Mouse (Mus musculus) neural tube, embryonic 14.5 days (tissue): ENCODE results near the gene Ston2. TPM values are rescaled to one million over a fixed set of nuclear protein-coding genes. Genes with fewer than 3 reads are reported as not detected.

Source experiments
- ATAC-seq: fragments of 200-750 bp; cut with Nextera tagmentation; 2 replicates; pipeline ENCODE4 v1.8.0; 2017; ENCODE audit warnings: low read depth, mild to moderate bottlenecking, moderate TSS enrichment, moderate library complexity
- H3K27ac ChIP-seq: fragments of 300-500 bp; sonication (generic); 2 replicates; pipeline ENCODE4 v1.5.1; 2014; ENCODE audit warnings: low read depth, mild to moderate bottlenecking, control low read depth, low read length, moderate library complexity, mixed read lengths
- H3K27me3 ChIP-seq: fragments of 300-500 bp; sonication (generic); 2 replicates; pipeline ENCODE4 v1.6.1; 2014; ENCODE audit warnings: low read length; ENCODE audit not compliant: control insufficient read depth, insufficient read depth
- H3K36me3 ChIP-seq: fragments of 300-500 bp; sonication (generic); 2 replicates; pipeline ENCODE4 v1.6.1; 2014; ENCODE audit warnings: low read length, mixed read lengths; ENCODE audit not compliant: control insufficient read depth, insufficient read depth
- H3K4me1 ChIP-seq: fragments of 300-500 bp; sonication (generic); 2 replicates; pipeline ENCODE4 v1.6.1; 2014; ENCODE audit warnings: low read length; ENCODE audit not compliant: control insufficient read depth, insufficient read depth
- H3K4me2 ChIP-seq: fragments of 300-500 bp; sonication (generic); 2 replicates; pipeline ENCODE4 v1.6.1; 2014; ENCODE audit warnings: mild to moderate bottlenecking, low read depth, low read length, control low read depth
- H3K4me3 ChIP-seq: fragments of 300-500 bp; sonication (generic); 2 replicates; pipeline ENCODE4 v1.5.1; 2014; ENCODE audit warnings: low read depth, low read length, control low read depth, mixed read lengths
- H3K9ac ChIP-seq: fragments of 300-500 bp; sonication (generic); replicated peaks from 2 replicates; pipeline ENCODE4 v1.6.1; 2014; ENCODE audit warnings: low read depth, mild to moderate bottlenecking, control low read depth, low read length, mixed read lengths
- H3K9me3 ChIP-seq: fragments of 300-500 bp; sonication (generic); 2 replicates; pipeline ENCODE4 v1.6.1; 2016; ENCODE audit warnings: low read length; ENCODE audit not compliant: control insufficient read depth
- WGBS: fragments of 180-500 bp; shearing (Covaris S2); extraction: QIAGEN DNeasy Blood & Tissue Kit; methylation state at CpG from one replicate; pipeline ENCODE4 v1.1.7; 2014; 5-methylcytosine and 5-hydroxymethylcytosine counted together
- polyA plus RNA-seq: library from polyadenylated mRNA; unstranded; fragments of >200 nt; fragmentation: Nextera tagmentation; extraction: Ambion mirVana; gene quantifications from 2 replicates; pipeline ENCODE4 v1.2.1, GENCODE M21; 2014

Gene Ston2
- polyA plus RNA-seq, 1 experiment from 2014 or later = 11.6 TPM

DNA sequence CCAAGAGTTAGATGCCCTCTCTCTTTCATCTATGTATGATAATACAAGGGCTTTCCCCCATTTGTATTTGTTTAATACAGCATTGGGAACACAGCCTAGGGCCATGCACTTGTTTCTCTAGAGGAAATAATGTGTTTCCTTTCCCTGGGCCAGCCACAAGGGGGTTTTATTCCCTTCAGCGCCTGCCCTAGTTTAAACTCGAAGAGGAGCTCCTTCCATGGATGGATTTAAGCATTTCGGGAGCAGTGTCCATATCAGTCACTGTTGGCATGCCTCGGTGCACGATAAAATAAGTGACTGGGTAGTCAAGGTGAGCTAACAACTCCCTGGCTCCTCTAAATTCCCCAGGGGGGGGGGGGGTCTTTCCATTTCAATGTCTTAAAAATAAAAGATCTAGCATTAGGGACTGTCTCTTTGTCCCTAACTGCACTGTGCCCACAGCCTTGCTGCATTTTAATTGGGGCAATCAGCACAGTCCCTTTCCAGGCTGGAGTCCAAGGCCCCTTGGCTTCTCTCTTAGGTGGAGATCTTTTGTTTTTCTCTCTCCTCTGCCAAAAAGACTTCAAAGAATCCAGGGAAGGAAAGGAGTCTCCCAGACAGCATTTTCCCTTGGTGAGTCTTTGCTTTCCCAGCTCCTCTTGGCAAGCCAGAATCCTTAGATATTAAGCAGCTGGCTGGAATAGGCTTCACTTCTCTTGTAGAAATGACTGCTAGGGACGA is 55.3 kb downstream of the Ston2 start:
- 39% methylated on average over 6 of the region's 6 CpGs for WGBS
- no peaks in the 10 kb centered on the region for H3K27me3 ChIP-seq
- no peak overlapping the region for H3K27ac ChIP-seq
- H3K9ac ChIP-seq = no peak overlapping the region
- H3K4me1 ChIP-seq = no peaks in the 10 kb centered on the region
- peak; percentile 63; the same call in 1 of the 2 replicates for ATAC-seq
- H3K36me3 ChIP-seq = no peaks in the 10 kb centered on the region
- H3K9me3 ChIP-seq = no peaks in the 10 kb centered on the region
- no peak overlapping the region for H3K4me2 ChIP-seq
- no peak overlapping the region for H3K4me3 ChIP-seq

DNA sequence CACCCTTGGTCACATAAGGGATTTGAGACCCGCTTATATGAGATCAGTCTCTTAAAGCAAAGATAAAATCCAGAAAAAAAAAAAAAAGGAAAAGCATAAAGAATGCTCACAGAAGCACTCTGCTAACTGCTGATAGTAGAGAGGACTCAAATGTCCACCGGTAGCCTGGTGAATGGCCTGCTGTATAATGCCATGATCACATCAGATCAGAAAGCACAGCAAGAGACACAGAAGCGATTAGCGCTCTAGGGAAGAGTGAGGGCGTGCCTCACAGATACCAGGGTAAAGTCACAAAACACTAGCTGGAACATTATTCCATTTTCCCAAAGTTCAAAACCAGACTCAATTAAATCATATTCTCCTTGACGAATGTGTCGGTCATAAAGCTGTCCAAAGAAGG is 62.0 kb downstream of the Ston2 start:
- WGBS = 83% methylated on average over 7 of the region's 7 CpGs

DNA sequence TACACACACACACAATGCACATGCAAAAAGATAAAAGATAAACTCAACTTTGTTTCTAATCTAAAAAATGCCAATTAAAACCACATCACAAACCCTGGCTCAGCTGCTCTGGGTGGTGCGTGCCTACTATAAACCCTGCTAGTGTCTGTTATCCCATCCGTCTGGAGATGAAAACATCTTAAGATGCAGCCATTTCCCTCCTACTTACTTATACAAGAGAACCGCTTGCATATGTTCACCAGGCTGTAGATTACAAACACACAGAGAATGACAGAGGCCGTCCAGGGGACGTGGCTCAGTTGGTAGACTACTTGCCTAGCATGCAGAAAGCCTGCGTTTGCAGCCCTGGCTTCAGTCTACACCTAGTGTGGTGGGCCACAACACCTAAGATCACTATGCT is 64.3 kb downstream of the Ston2 start:
- Histone ChIP-seq H3K9ac (no peak overlapping the region), H3K4me1 (no peaks in the 10 kb centered on the region), H3K4me2 (no peak overlapping the region), H3K9me3 (no peaks in the 10 kb centered on the region), H3K4me3 (no peak overlapping the region), H3K27me3 (no peaks in the 10 kb centered on the region), H3K27ac (no peak overlapping the region), H3K36me3 (no peaks in the 10 kb centered on the region)
- 80% methylated on average over 6 of the region's 6 CpGs for WGBS
- ATAC-seq = no peak

More for the DNA sequence above, 62.0 kb downstream of the Ston2 start:
- Histone ChIP-seq H3K4me3 (no peak overlapping the region), H3K27ac (no peak overlapping the region), H3K36me3 (no peaks in the 10 kb centered on the region), H3K4me1 (no peaks in the 10 kb centered on the region), H3K27me3 (no peaks in the 10 kb centered on the region), H3K4me2 (no peak overlapping the region), H3K9me3 (no peaks in the 10 kb centered on the region), H3K9ac (no peak overlapping the region)
- ATAC-seq = no peak

DNA sequence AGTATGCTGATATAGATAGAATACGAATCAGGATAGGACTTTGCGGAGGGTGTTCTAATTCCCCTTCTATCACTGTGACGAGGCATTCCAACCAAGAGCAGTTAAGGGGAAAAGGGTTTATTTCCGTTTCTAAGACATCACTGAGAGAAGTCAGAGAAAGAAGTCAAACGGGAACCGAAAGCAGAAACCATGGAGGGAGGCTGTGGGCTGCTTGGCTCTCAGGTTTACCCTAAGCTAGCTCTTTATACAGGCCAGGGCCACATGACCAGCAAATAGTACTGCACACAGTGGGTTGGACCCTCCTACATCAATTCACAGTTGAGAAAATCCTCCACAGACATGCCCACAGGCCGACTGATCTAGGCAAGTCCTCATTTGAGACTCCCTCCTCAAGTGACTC is 69.1 kb downstream of the Ston2 start:
- Histone ChIP-seq H3K9me3 (no peaks in the 10 kb centered on the region), H3K27me3 (no peaks in the 10 kb centered on the region), H3K4me1 (no peaks in the 10 kb centered on the region), H3K9ac (no peak overlapping the region), H3K36me3 (no peaks in the 10 kb centered on the region), H3K4me2 (no peak overlapping the region), H3K4me3 (no peak overlapping the region), H3K27ac (no peak overlapping the region)
- WGBS = 90% methylated on average over 7 of the region's 7 CpGs
- no peak for ATAC-seq

DNA sequence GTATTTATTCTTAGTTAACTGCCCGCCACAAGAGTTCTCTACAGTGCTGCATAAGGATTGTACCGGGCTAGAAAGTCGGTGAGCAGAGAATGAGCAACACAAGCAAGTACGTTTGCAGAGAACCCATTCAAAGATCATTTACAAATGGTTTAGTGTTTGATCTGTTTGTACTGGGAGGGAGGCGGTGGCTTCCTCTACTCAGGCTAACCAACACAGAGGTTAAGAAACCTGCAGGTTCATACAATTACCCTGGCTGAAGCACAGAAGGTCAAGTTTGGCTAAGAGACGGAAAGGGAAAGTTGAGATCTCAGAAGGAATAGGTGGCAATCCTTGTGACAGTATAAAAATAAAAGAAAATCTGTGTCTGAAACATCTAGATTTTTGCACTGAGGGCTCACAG is 72.5 kb downstream of the Ston2 start:
- Histone ChIP-seq H3K27me3 (no peaks in the 10 kb centered on the region), H3K9me3 (no peaks in the 10 kb centered on the region), H3K27ac (no peak overlapping the region), H3K4me3 (no peak overlapping the region), H3K4me1 (0 out of 2 replicates have a peak, but pooled peaks cover 4% of the 10 kb centered on the region), H3K9ac (no peak overlapping the region), H3K36me3 (no peaks in the 10 kb centered on the region), H3K4me2 (no peak overlapping the region)
- no peak for ATAC-seq
- WGBS = 82% methylated on average over 6 of the region's 6 CpGs

- H3K27me3 ChIP-seq = no peaks in the 10 kb centered on the region
- no peak overlapping the region for H3K4me3 ChIP-seq
- no peak overlapping the region for H3K9ac ChIP-seq
- WGBS = 86% methylated on average over 7 of the region's 7 CpGs
- ATAC-seq = no peak
- H3K9me3 ChIP-seq = no peaks in the 10 kb centered on the region
- H3K4me2 ChIP-seq = no peak overlapping the region
- no peak overlapping the region for H3K27ac ChIP-seq
- H3K4me1 ChIP-seq = 0 out of 2 replicates have a peak, but pooled peaks cover 5% of the 10 kb centered on the region
- H3K36me3 ChIP-seq = no peaks in the 10 kb centered on the region
These were observed 74.8 kb downstream of the Ston2 start for GRCm38 (mm10) chr12:91713358-91713757.

DNA sequence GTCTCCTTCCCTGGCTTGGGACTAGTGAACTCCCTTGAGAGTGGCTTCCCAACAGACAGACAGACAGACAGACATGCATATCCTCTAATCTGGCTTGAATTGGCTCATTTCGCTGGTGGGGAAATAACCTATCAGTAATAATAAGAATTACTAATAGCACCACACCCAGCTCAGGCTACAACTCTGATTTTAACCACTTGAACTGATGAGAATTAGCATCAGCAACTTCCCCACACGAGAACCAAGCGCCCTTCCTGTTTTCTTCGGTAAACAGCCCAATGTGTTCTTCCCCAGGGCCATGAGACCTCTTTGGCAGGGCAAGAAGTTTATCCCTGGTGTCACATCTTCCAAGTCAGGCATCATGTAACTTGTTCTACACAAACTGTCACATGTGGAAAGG is 76.5 kb downstream of the Ston2 start:
- Histone ChIP-seq H3K9ac (no peak overlapping the region), H3K27me3 (no peaks in the 10 kb centered on the region), H3K4me1 (0 out of 2 replicates have a peak, but pooled peaks cover 5% of the 10 kb centered on the region), H3K4me2 (no peak overlapping the region), H3K36me3 (no peaks in the 10 kb centered on the region), H3K27ac (no peak overlapping the region), H3K4me3 (no peak overlapping the region), H3K9me3 (no peaks in the 10 kb centered on the region)
- no peak for ATAC-seq
- 87% methylated on average over 4 of the region's 4 CpGs for WGBS

DNA sequence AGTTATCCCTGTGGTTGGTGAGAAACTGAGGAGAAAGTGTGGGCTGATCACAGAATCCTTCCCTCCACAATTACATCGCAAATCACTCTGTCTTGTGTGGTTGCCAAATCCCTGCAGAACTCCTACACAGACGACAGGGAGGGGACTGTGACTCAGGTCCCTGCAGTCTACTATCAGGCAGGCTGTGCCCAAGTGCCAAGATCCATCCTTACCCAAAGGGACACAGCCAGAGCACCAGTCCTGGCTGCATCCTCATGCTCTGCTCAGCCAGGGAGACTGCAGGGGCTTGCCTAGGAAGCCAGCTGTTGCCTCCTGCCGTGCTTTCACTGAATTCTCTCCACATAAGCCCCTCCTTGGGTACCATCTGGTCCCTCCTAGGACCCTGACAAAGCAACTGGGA is 77.3 kb downstream of the Ston2 start:
- peak; percentile 83; the same call in 1 of the 2 replicates for ATAC-seq
- WGBS = 28% methylated on average over 3 of the region's 3 CpGs

DNA sequence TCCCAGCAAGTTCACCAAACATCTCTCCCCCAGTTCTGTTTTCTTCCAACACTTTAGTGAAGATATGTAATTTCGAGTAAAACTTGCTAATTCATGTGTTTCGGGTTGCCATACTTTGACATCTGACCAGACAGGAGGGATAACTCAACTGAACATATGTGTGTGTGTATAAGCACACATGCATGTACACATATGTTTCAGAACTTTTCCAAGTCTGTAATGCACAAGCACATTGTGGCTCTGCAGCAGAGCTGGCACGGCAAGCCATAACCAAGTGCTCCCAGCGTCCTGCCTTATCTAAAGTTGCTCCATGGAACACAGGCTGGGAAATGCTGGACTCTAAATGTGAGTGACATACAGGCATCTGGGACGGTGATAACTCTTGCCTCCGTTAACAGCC is 78.6 kb downstream of the Ston2 start:
- Histone ChIP-seq H3K9ac (no peak overlapping the region), H3K9me3 (no peaks in the 10 kb centered on the region), H3K36me3 (no peaks in the 10 kb centered on the region), H3K4me3 (no peak overlapping the region), H3K4me2 (no peak overlapping the region), H3K27ac (no peak overlapping the region), H3K27me3 (no peaks in the 10 kb centered on the region), H3K4me1 (0 out of 2 replicates have a peak, but pooled peaks cover 5% of the 10 kb centered on the region)
- no peak for ATAC-seq
- 85% methylated on average over 6 of the region's 6 CpGs for WGBS

More for the DNA sequence above, 77.3 kb downstream of the Ston2 start:
- no peak overlapping the region for H3K4me3 ChIP-seq
- H3K4me2 ChIP-seq = no peak overlapping the region
- 0 out of 2 replicates have a peak, but pooled peaks cover 5% of the 10 kb centered on the region for H3K4me1 ChIP-seq
- no peaks in the 10 kb centered on the region for H3K9me3 ChIP-seq
- H3K27me3 ChIP-seq = no peaks in the 10 kb centered on the region
- 0 out of 2 replicates have a peak overlapping the region, but pooled peaks have one; percentile 16 for H3K9ac ChIP-seq
- no peaks in the 10 kb centered on the region for H3K36me3 ChIP-seq
- H3K27ac ChIP-seq = no peak overlapping the region
